Mouse (Mus musculus): ENCODE results near the gene Ap1m1.

- TF ChIP-seq CTCF (IDR thresholded peaks at IDR 0.05; ENCODE audit: borderline replicate concordance, extremely low read depth, insufficient read depth, insufficient read length) = no peak
- no peak for TF ChIP-seq POLR2A (IDR thresholded peaks at IDR 0.05; ENCODE audit: borderline replicate concordance, extremely low read depth, insufficient read depth, insufficient read length, poor library complexity, severe bottlenecking)
Measured at GRCm38 (mm10) chr8:72218781-72219540, 20.9 kb upstream of the Ap1m1 start.

All from brain, embryonic 14.5 days (tissue).